In genomic region chr6:120174602-120175115, GRCm38 (mm10) we compare ENCODE assay signal across 9 mouse cellular contexts.
A peak's percentile ranks its signal among the peaks of the same experiment; 100 is the strongest.
DNase-seq lines count a peak whose midpoint lies in the region; ATAC-seq and TF ChIP-seq lines count a peak whose summit lies in the region.
"Had no signal": no experiment of that assay in that cellular context is flagged by ENCODE, and none has a peak within 500 bp of the region (broad histone marks: within the 10 kb centered on the region; RNA-seq: fewer than 3 reads in every experiment).

No protein-coding gene starts in this region.

- no peaks in the 10 kb centered on the region for H3K36me3 ChIP-seq in heart, embryonic 16.5 days (ENCODE audit: control insufficient read depth, insufficient read depth)
- H3K36me3 ChIP-seq: neural tube, embryonic 12.5 days had no signal

- peak; percentile 41 for DNase-seq in gastrocnemius, postnatal 10 days
- no peak for DNase-seq in gastrocnemius, postnatal 4 days (ENCODE audit: low spot score in 2 of 2)
- peak; percentile 48 to 52 for DNase-seq in lung, postnatal 4 days
- no peak for DNase-seq in cerebellum, adult 11-12 months
- no peak for DNase-seq in testis, postnatal 10 days (ENCODE audit: low spot score)
- no peak for DNase-seq in cerebellum, postnatal 10 days

- H3K9ac ChIP-seq in heart, embryonic 16.5 days (ENCODE audit: low read length): peak overlapping the region; percentile 20
- H3K9ac ChIP-seq: neural tube, embryonic 12.5 days had no signal

- no peak for TF ChIP-seq CTCF in bone marrow macrophage, adult 2 months (IDR thresholded peaks at IDR 0.05; ENCODE audit: low read depth, low read length)

- no peaks in the 10 kb centered on the region for H3K27me3 ChIP-seq in heart, embryonic 16.5 days (ENCODE audit: control insufficient read depth, insufficient read depth, low read length)
- H3K27me3 ChIP-seq: neural tube, embryonic 12.5 days had no signal

- no peak overlapping the region for H3K4me2 ChIP-seq in heart, embryonic 16.5 days (ENCODE audit: low read depth, low read length)
- H3K4me2 ChIP-seq: neural tube, embryonic 12.5 days had no signal

- H3K4me3 ChIP-seq in bone marrow macrophage, adult 2 months (ENCODE audit: insufficient read depth, low read length): no peak overlapping the region
- H3K4me3 ChIP-seq in heart, embryonic 16.5 days (ENCODE audit: low read length): no peak overlapping the region
- H3K4me3 ChIP-seq: neural tube, embryonic 12.5 days had no signal

- ATAC-seq in heart, embryonic 16.5 days (replicated peaks; ENCODE audit: extremely low read depth, insufficient read depth, low FRiP score): peak; percentile 92

- no peak for TF ChIP-seq POLR2A in bone marrow macrophage, adult 2 months (IDR thresholded peaks at IDR 0.05; ENCODE audit: borderline replicate concordance, low read depth, low read length)

- 28% methylated on average over 7 of the region's 7 CpGs for WGBS in heart, embryonic 16.5 days

- H3K27ac ChIP-seq in bone marrow macrophage, adult 2 months (ENCODE audit: insufficient read depth, low read depth, low read length): peak overlapping the region; percentile 51
- peak overlapping the region; percentile 93 for H3K27ac ChIP-seq in heart, embryonic 16.5 days (ENCODE audit: low read length)
- H3K27ac ChIP-seq: neural tube, embryonic 12.5 days had no signal

- H3K4me1 ChIP-seq in bone marrow macrophage, adult 2 months (ENCODE audit: control insufficient read depth, insufficient read depth, low read length): peaks cover 38% of the 10 kb centered on the region
- peaks cover 18% of the 10 kb centered on the region for H3K4me1 ChIP-seq in heart, embryonic 16.5 days (ENCODE audit: control insufficient read depth, insufficient read depth, low read length)
- H3K4me1 ChIP-seq: neural tube, embryonic 12.5 days had no signal

- H3K9me3 ChIP-seq in heart, embryonic 16.5 days (replicated peaks; ENCODE audit: control insufficient read depth, low read length): no peaks in the 10 kb centered on the region
- H3K9me3 ChIP-seq: neural tube, embryonic 12.5 days had no signal

Comparison
In these comparisons a context has a peak if more than half of its experiments do, and no peak if none do; other contexts are left out.
1. DNase-seq: peak in gastrocnemius, postnatal 10 days (single experiment) and lung, postnatal 4 days (2 of 2); none in gastrocnemius, postnatal 4 days (0 of 2), cerebellum, adult 11-12 months (single experiment), testis, postnatal 10 days (single experiment) and cerebellum, postnatal 10 days (0 of 2).